Mouse (Mus musculus) forebrain, embryonic 11.5 days (tissue): Measurements from ENCODE around the gene Slc6a12. TPM values are rescaled to one million over a fixed set of nuclear protein-coding genes. Genes with fewer than 3 reads are reported as not detected.
A peak's percentile ranks its signal among the peaks of the same experiment; 100 is the strongest.

Source experiments
- ATAC-seq: fragments of 200-750 bp; cut with Nextera tagmentation; replicated peaks from 2 replicates; pipeline ENCODE4 v1.8.0; 2017; ENCODE audit warnings: moderate TSS enrichment; ENCODE audit not compliant: low FRiP score
- DNase-seq: peaks from one replicate; pipeline ENCODE4 v3.0.0-alpha.2; 2017; ENCODE audit warnings: low spot score
- H3K27ac ChIP-seq: fragments of 300-500 bp; sonication (generic); 2 replicates; pipeline ENCODE4 v1.5.1; 2014; ENCODE audit warnings: low read depth, low read length
- H3K27me3 ChIP-seq: fragments of 300-500 bp; sonication (generic); 2 replicates; pipeline ENCODE4 v1.6.1; 2014; ENCODE audit warnings: mild to moderate bottlenecking, low read length, mixed read lengths; ENCODE audit not compliant: control insufficient read depth, insufficient read depth
- H3K36me3 ChIP-seq: fragments of 300-500 bp; sonication (generic); 2 replicates; pipeline ENCODE4 v1.6.1; 2014; ENCODE audit warnings: mild to moderate bottlenecking, low read length, moderate library complexity, mixed read lengths; ENCODE audit not compliant: control insufficient read depth, insufficient read depth
- H3K4me1 ChIP-seq: fragments of 300-500 bp; sonication (generic); replicated peaks from 2 replicates; pipeline ENCODE4 v1.6.1; 2014; ENCODE audit warnings: low read length, mixed read lengths; ENCODE audit not compliant: control insufficient read depth, insufficient read depth
- H3K4me2 ChIP-seq: fragments of 300-500 bp; sonication (generic); 2 replicates; pipeline ENCODE4 v1.6.1; 2014; ENCODE audit warnings: low read depth, mild to moderate bottlenecking, low read length, moderate library complexity, mixed read lengths; ENCODE audit not compliant: severe bottlenecking
- H3K4me3 ChIP-seq: fragments of 300-500 bp; sonication (generic); 2 replicates; pipeline ENCODE4 v1.5.1; 2014; ENCODE audit warnings: low read depth, low read length
- H3K9ac ChIP-seq: fragments of 300-500 bp; sonication (generic); 2 replicates; pipeline ENCODE4 v1.6.1; 2014; ENCODE audit warnings: low read length
- H3K9me3 ChIP-seq: fragments of 300-500 bp; sonication (generic); 2 replicates; pipeline ENCODE4 v1.6.1; 2016; ENCODE audit warnings: low read length, mixed read lengths; ENCODE audit not compliant: control insufficient read depth
- WGBS: fragments of 180-500 bp; shearing (Covaris S2); extraction: QIAGEN DNeasy Blood & Tissue Kit; methylation state at CpG from one replicate; pipeline ENCODE4 v1.1.7; 2014; 5-methylcytosine and 5-hydroxymethylcytosine counted together
- polyA plus RNA-seq: library from polyadenylated mRNA; unstranded; fragments of >200 nt; fragmentation: Nextera tagmentation; extraction: Ambion mirVana; gene quantifications from 2 replicates; pipeline ENCODE4 v1.2.1, GENCODE M21; 2014

The Slc6a12 gene
- polyA plus RNA-seq, 1 experiment from 2014 or later, result 0.15 TPM

DNA sequence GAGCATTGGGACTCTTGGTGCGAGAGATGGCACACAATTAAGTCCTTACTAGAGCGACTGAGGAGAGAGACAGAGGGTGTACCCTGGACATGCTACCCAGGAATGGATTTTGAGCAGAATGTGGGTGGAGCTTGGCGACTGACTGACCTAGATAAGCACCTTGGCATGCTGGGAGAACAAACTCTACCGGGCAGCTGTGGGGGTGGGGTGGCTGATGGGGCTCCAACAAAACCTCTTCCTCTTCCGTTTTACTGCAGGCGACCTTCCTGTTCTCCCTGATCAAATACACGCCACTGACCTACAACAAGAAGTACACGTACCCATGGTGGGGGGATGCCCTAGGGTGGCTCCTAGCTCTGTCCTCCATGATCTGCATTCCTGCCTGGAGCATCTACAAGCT lies 6.3 kb upstream of the Slc6a12 start:
- WGBS, result 80% methylated on average over 8 of the region's 8 CpGs
- Histone ChIP-seq H3K4me3 (no peak overlapping the region), H3K4me2 (no peak overlapping the region), H3K9ac (no peak overlapping the region), H3K27me3 (no peaks in the 10 kb centered on the region), H3K9me3 (no peaks in the 10 kb centered on the region), H3K4me1 (no peaks in the 10 kb centered on the region), H3K36me3 (no peaks in the 10 kb centered on the region), H3K27ac (no peak overlapping the region)
- ATAC-seq (no peak), DNase-seq (no peak)

GRCm38 (mm10) chr6:121337229-121337628 lies 5.6 kb upstream of the Slc6a12 start:
- H3K9ac ChIP-seq, result no peak overlapping the region
- no peak overlapping the region for H3K4me3 ChIP-seq
- no peak overlapping the region for H3K27ac ChIP-seq
- no peak overlapping the region for H3K4me2 ChIP-seq
- 92% methylated on average over 9 of the region's 9 CpGs for WGBS
- no peak for DNase-seq
- no peaks in the 10 kb centered on the region for H3K27me3 ChIP-seq
- no peaks in the 10 kb centered on the region for H3K9me3 ChIP-seq
- no peak for ATAC-seq
- no peaks in the 10 kb centered on the region for H3K36me3 ChIP-seq
- no peaks in the 10 kb centered on the region for H3K4me1 ChIP-seq

DNA sequence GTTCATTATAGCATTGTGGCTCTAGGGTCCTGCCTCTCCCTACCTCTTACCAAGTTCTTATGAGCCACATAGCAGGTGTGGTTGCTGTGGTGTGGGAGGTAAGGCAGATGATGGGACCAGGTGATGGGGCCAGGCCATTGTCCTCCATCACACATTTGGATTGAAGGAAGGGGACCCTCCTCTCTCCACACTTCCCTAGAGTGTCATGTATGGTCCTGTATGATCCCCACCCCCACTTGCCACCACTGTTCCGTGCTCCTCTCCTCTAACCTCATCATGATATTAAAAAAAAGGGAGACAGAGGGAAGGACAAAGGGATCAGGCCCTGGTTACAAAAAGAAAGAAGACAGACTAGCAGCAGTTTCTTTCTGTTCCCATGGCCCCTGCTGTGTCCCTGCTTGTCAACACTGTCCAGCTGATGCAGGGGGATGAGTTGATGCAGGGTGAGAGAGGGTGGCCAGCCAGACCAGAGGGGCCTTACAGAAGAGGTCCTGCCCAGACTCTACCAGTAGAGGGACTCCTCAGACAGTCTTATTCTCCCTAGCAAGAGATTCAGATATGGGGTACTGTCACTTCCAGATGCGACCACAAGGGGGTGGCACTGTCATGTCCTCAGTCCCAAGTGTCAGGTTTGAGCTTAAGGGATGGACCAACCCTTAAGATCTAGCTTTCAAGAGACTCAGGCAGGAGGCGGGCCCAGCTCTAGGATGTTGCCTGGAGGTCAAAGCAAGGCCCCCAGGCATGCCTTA lies 4.9 kb upstream of the Slc6a12 start:
- Histone ChIP-seq H3K27me3 (no peaks in the 10 kb centered on the region), H3K4me2 (no peak overlapping the region), H3K4me3 (no peak overlapping the region), H3K27ac (no peak overlapping the region), H3K4me1 (no peaks in the 10 kb centered on the region), H3K36me3 (no peaks in the 10 kb centered on the region), H3K9me3 (no peaks in the 10 kb centered on the region), H3K9ac (no peak overlapping the region)
- ATAC-seq, result peak; percentile 84
- peak; percentile 90 for DNase-seq
- WGBS, result 31% methylated on average over 3 of the region's 3 CpGs

DNA sequence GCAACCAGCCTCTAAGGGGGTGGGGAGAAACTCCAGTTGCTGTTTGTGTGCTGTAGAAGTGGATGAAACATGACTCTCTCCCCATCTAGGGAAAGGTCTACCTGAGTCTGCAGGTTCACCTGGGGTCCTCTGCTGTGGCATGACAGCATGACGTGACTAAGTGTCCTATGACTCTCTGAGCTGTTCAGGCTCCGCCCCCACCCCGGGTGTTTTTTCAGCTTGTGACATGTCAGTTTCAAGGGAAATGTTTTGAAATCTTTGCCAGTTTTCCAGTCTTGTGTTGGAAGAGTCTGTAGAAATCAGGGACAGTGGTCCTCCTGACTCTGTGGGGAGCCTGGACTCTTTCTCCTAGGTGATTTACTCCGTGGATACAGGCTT lies 4.4 kb upstream of the Slc6a12 start:
- Histone ChIP-seq H3K36me3 (no peaks in the 10 kb centered on the region), H3K4me2 (no peak overlapping the region), H3K4me3 (no peak overlapping the region), H3K27me3 (no peaks in the 10 kb centered on the region), H3K9ac (no peak overlapping the region), H3K27ac (no peak overlapping the region), H3K4me1 (no peaks in the 10 kb centered on the region), H3K9me3 (no peaks in the 10 kb centered on the region)
- ATAC-seq (no peak; the same call in 1 of the 2 replicates), DNase-seq (no peak)
- WGBS, result 48% methylated on average over 4 of the region's 4 CpGs

GRCm38 (mm10) chr6:121341650-121342049 lies 1.2 kb upstream of the Slc6a12 start:
- ATAC-seq (no peak), DNase-seq (no peak)
- WGBS, result 89% methylated on average over 6 of the region's 6 CpGs
- Histone ChIP-seq H3K27me3 (no peaks in the 10 kb centered on the region), H3K4me2 (no peak overlapping the region), H3K9me3 (no peaks in the 10 kb centered on the region), H3K4me3 (no peak overlapping the region), H3K27ac (no peak overlapping the region), H3K9ac (no peak overlapping the region), H3K36me3 (no peaks in the 10 kb centered on the region), H3K4me1 (no peaks in the 10 kb centered on the region)

DNA sequence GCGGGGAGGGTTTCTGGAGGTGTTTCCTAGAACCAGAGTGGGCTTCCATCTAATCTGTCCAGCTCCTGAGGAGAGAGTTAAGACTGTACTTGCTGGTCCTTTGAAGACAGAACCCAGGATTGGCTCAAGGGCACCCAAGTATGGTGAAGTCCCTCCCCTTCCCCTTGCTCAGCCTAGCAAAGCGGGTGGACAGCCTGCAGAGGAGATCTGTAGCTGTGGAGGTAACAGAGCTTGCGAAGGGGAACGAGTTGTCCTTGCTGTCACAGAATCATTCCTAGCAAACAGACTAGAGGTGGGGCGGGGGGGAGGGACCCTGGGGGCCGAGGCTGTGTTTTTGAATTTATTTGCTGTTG lies 871 bp downstream of the Slc6a12 start:
- DNase-seq (no peak), ATAC-seq (no peak)
- Histone ChIP-seq H3K9me3 (no peaks in the 10 kb centered on the region), H3K27ac (no peak overlapping the region), H3K27me3 (no peaks in the 10 kb centered on the region), H3K4me1 (no peaks in the 10 kb centered on the region), H3K9ac (no peak overlapping the region), H3K36me3 (no peaks in the 10 kb centered on the region), H3K4me3 (no peak overlapping the region), H3K4me2 (no peak overlapping the region)
- WGBS, result 74% methylated on average over 6 of the region's 6 CpGs

DNA sequence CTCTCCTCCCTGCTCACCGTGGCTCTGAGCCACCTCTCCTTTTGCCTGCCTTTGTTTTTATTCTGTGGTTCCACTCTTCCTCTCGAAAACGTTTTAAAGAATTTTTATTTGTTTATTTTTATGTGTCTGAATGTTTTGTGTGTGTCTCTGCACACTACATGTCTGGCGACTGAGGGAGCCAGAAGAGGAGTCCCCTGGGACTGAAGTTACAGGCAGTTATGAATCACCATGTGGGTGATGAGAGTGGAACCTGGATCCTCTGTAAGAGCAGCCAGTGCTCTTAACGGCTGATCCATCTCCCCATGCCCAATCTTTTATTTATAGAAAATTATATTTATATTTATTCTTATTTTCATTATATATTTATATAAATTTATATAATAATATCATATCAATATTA lies 1.5 kb downstream of the Slc6a12 start:
- Histone ChIP-seq H3K27me3 (no peaks in the 10 kb centered on the region), H3K4me1 (no peaks in the 10 kb centered on the region), H3K27ac (no peak overlapping the region), H3K4me2 (no peak overlapping the region), H3K9me3 (no peaks in the 10 kb centered on the region), H3K9ac (no peak overlapping the region), H3K4me3 (no peak overlapping the region), H3K36me3 (no peaks in the 10 kb centered on the region)
- 82% methylated on average over 5 of the region's 5 CpGs for WGBS
- DNase-seq (no peak), ATAC-seq (no peak)

GRCm38 (mm10) chr6:121346428-121346827 lies 3.6 kb downstream of the Slc6a12 start:
- Histone ChIP-seq H3K27ac (no peak overlapping the region), H3K9ac (no peak overlapping the region), H3K9me3 (no peaks in the 10 kb centered on the region), H3K27me3 (no peaks in the 10 kb centered on the region), H3K4me3 (no peak overlapping the region), H3K4me1 (no peaks in the 10 kb centered on the region), H3K36me3 (no peaks in the 10 kb centered on the region), H3K4me2 (no peak overlapping the region)
- ATAC-seq (no peak), DNase-seq (no peak)
- 39% methylated on average over 8 of the region's 8 CpGs for WGBS

DNA sequence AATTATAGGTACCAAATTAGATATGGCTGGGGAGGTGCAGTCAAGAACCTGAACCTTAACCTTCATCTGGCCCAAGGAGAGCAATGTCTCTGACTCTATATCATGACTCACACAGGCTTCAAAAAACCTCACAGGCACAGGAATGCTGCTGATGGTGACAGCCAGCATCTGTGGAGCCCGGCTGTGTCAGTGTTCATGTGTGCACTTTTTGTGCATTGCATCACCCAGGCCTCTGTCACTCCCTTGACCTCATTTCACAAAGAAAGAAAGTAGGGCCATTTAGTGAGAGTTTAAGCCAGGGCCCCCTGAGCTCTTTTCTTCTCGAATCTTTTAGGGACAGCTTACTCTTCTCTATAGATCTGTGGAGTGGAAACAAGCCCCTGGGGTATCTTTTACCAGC lies 9.4 kb downstream of the Slc6a12 start:
- Histone ChIP-seq H3K36me3 (no peaks in the 10 kb centered on the region), H3K4me1 (no peaks in the 10 kb centered on the region), H3K9me3 (no peaks in the 10 kb centered on the region), H3K4me3 (no peak overlapping the region), H3K4me2 (no peak overlapping the region), H3K27me3 (no peaks in the 10 kb centered on the region), H3K9ac (no peak overlapping the region), H3K27ac (no peak overlapping the region)
- DNase-seq (no peak), ATAC-seq (no peak)
- WGBS, result 14% methylated on average over 2 of the region's 2 CpGs
